Mouse (Mus musculus) heart, embryonic 16.5 days (tissue): ENCODE measurements at regions not wholly inside any gene's neighbourhood (a gene's known extent, or its start where the extent isn't known, plus 50 kb on each side); places are given as distances from the start of the nearest gene placed in this dataset.

Experiments used
- ATAC-seq: fragments of 200-750 bp; cut with Nextera tagmentation; replicated peaks from 2 replicates; pipeline ENCODE4 v1.8.0; 2017; ENCODE audit warnings: moderate number of reproducible peaks; ENCODE audit not compliant: insufficient read depth, low FRiP score; ENCODE audit errors: extremely low read depth
- H3K27ac ChIP-seq: fragments of 300-500 bp; sonication (generic); 2 replicates; pipeline ENCODE4 v1.5.1; 2014; ENCODE audit warnings: mild to moderate bottlenecking, low read length, control low read depth, moderate library complexity
- H3K27me3 ChIP-seq: fragments of 300-500 bp; sonication (generic); 2 replicates; pipeline ENCODE4 v1.6.1; 2014; ENCODE audit warnings: low read length, mixed read lengths; ENCODE audit not compliant: control insufficient read depth, insufficient read depth
- H3K36me3 ChIP-seq: fragments of 300-500 bp; sonication (generic); 2 replicates; pipeline ENCODE4 v1.6.1; 2014; ENCODE audit not compliant: control insufficient read depth, insufficient read depth
- H3K4me1 ChIP-seq: fragments of 300-500 bp; sonication (generic); 2 replicates; pipeline ENCODE4 v1.6.1; 2014; ENCODE audit warnings: low read length, mixed read lengths; ENCODE audit not compliant: control insufficient read depth, insufficient read depth
- H3K4me2 ChIP-seq: fragments of 300-500 bp; sonication (generic); 2 replicates; pipeline ENCODE4 v1.6.1; 2014; ENCODE audit warnings: low read depth, mild to moderate bottlenecking, control low read depth, low read length
- H3K4me3 ChIP-seq: fragments of 300-500 bp; sonication (generic); 2 replicates; pipeline ENCODE4 v1.5.1; 2014; ENCODE audit warnings: mild to moderate bottlenecking, control low read depth, low read length
- H3K9ac ChIP-seq: fragments of 300-500 bp; sonication (generic); 2 replicates; pipeline ENCODE4 v1.6.1; 2014; ENCODE audit warnings: low read length, control low read depth
- H3K9me3 ChIP-seq: fragments of 300-500 bp; sonication (generic); replicated peaks from 2 replicates; pipeline ENCODE4 v1.6.1; 2016; ENCODE audit warnings: low read length; ENCODE audit not compliant: control insufficient read depth
- WGBS: fragments of 180-500 bp; shearing (Covaris S2); extraction: QIAGEN DNeasy Blood & Tissue Kit; methylation state at CpG from one replicate; pipeline ENCODE4 v1.1.7; 2014; 5-methylcytosine and 5-hydroxymethylcytosine counted together

DNA sequence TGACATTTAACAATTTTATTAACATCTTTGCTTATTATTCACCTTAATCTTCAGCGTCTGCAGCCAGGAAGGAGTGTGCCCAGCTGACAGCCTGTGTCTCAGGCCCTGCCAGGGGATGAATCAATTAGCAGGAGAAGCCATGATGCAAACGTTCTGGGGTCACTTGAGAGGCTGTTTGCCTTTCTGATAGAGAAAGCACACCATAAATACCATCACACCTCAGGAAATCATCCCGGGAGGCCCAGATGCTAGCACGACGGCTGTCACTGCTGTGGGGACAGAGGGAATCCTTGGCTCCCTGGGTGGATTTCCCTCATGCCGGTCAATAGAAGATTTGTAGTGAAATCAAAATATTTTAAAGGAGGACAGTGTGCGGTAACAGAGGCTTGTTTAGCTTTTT is 343.7 kb upstream of the Hnrnpa3 start:
- Histone ChIP-seq H3K4me1 (no peaks in the 10 kb centered on the region), H3K4me2 (no peak overlapping the region), H3K27ac (no peak overlapping the region), H3K27me3 (peaks cover 7% of the 10 kb centered on the region; the same call in 1 of the 2 replicates), H3K36me3 (no peaks in the 10 kb centered on the region), H3K9me3 (no peaks in the 10 kb centered on the region), H3K9ac (no peak overlapping the region), H3K4me3 (no peak overlapping the region)
- ATAC-seq = no peak
- WGBS = 39% methylated on average over 7 of the region's 7 CpGs

DNA sequence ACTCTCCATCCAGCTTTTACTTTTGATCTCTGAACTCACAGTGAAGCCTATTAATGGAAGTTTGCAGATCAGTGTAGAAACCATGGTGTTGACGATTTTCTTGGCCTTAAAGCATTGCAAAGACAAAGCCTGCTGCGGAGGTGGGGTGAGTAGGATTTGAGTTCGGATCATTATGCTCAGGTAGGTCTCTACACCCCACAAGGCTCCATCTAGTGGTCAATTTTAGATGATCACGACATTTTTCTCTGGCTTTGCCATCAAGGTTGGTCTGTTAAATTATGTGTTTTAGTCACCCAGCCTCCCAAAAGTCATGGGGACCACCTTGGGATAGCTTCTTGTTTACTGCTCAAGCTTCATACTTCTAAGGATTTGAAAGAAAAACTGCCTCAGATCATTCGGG is 340.9 kb upstream of the Hnrnpa3 start:
- Histone ChIP-seq H3K4me1 (no peaks in the 10 kb centered on the region), H3K9me3 (no peaks in the 10 kb centered on the region), H3K9ac (no peak overlapping the region), H3K27ac (no peak overlapping the region), H3K27me3 (peaks cover 4% of the 10 kb centered on the region; the same call in 1 of the 2 replicates), H3K4me2 (no peak overlapping the region), H3K4me3 (no peak overlapping the region), H3K36me3 (no peaks in the 10 kb centered on the region)
- no peak for ATAC-seq
- 53% methylated on average over 5 of the region's 5 CpGs for WGBS

DNA sequence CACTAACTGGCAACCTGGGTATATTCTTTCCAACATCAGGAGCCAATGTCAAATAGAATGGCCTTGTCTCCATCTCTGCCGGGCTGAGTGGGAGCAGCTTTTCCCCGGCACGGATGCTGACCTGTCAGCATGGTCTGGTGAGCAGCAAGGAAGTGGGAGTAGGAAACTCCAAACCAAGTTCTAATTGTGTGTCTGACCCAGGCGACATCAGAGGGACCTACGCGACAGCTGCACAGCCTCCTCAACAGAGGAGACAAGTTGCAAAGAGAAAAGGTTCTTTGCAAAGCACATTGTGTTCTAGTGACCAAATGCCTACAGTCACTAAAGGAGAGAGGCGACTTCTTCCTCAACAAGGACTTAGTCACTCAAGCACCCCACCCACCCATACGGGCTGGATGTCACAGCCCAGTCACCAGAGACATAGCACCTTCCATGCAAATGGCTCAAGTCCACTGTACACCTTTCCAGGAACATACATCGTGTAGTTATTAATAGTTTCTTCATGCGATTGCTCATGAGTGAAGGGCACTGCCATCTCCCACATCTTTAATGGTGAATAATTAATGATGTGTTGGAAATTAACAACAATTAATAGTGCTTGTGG is 334.8 kb upstream of the Hnrnpa3 start:
- Histone ChIP-seq H3K36me3 (no peaks in the 10 kb centered on the region), H3K4me3 (no peak overlapping the region), H3K9ac (no peak overlapping the region), H3K4me1 (no peaks in the 10 kb centered on the region), H3K4me2 (no peak overlapping the region), H3K9me3 (peaks cover 4% of the 10 kb centered on the region; the same call in 1 of the 2 replicates), H3K27ac (no peak overlapping the region), H3K27me3 (no peaks in the 10 kb centered on the region)
- 60% methylated on average over 10 of the region's 10 CpGs for WGBS
- no peak for ATAC-seq

DNA sequence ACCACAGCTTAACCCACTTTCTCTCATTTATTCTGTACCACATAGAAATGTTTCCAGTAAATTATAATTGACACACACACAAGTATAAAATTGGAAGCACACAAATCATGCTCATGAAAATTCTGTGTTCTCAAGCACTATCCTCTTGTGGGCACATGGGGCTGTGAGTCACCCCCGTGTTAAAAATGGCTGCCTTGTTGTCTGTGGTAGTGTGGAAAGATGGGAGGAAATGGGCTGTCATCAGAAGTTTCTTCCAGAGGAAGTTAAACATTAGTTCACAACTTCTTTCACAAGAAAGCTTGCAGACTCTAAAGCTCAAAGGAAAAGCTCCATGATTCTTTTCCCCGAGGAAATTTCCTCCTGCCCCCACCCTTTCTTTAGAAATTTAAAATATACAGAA is 329.5 kb upstream of the Hnrnpa3 start:
- no peak overlapping the region for H3K9ac ChIP-seq
- peaks cover 4% of the 10 kb centered on the region; the same call in 1 of the 2 replicates for H3K9me3 ChIP-seq
- no peak overlapping the region for H3K4me2 ChIP-seq
- H3K4me1 ChIP-seq = no peaks in the 10 kb centered on the region
- no peaks in the 10 kb centered on the region for H3K36me3 ChIP-seq
- H3K27me3 ChIP-seq = no peaks in the 10 kb centered on the region
- WGBS = 40% methylated on average over 2 of the region's 2 CpGs
- ATAC-seq = no peak
- no peak overlapping the region for H3K4me3 ChIP-seq
- no peak overlapping the region for H3K27ac ChIP-seq

DNA sequence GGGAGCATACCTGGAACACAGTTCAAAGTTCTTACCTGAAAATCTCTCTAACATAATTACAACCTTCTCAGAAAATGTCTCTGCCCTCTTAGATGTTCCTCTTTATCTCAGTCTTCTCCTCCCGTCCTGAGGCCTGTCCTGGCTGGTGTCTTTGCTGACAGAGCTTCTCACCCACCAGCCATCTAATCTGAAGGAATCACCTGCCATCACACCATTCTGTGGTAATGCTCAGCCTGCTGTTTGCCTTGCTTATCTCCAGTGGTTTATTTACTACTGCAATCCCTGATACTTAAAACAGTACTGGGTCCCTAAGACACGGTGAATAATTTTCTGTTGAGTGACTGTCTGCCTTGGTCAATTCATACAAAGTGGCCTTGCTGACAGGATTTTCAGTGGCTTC is 317.8 kb upstream of the Hnrnpa3 start:
- no peak for ATAC-seq
- Histone ChIP-seq H3K4me2 (no peak overlapping the region), H3K4me3 (no peak overlapping the region), H3K9ac (no peak overlapping the region), H3K36me3 (no peaks in the 10 kb centered on the region), H3K27ac (no peak overlapping the region), H3K27me3 (no peaks in the 10 kb centered on the region), H3K4me1 (no peaks in the 10 kb centered on the region), H3K9me3 (no peaks in the 10 kb centered on the region)
- WGBS = 23% methylated on average over 2 of the region's 2 CpGs

DNA sequence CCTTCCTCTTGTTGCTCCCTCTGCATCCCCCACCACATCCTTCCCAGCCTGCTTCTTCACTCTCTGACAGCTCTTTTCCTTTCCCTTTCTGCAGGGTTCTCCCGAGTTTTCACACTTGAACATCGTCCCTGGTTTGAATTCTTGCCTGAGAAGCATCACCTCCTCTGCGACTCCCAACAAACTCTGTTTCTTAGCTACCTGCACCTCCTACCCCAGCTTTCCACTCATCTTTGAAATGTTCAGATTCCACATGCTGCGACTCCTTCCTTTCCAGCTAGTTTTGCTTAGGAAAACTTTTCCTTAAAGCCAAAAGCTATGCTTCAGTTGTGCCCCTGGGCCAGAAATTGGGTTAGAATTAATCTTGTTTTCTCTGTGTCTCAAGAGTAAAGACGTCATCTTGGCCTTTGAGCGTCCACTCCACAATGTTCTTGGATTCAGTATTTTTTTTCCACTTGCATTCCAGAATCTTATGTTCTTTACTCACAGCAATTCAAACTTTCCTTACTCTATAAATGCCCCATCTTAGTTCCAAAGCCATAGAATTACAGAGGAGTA is 317.3 kb upstream of the Hnrnpa3 start:
- no peak for ATAC-seq
- no peaks in the 10 kb centered on the region for H3K27me3 ChIP-seq
- H3K9me3 ChIP-seq = no peaks in the 10 kb centered on the region
- H3K4me3 ChIP-seq = no peak overlapping the region
- no peak overlapping the region for H3K4me2 ChIP-seq
- WGBS = 52% methylated on average over 6 of the region's 6 CpGs
- H3K27ac ChIP-seq = no peak overlapping the region
- H3K9ac ChIP-seq = no peak overlapping the region
- H3K36me3 ChIP-seq = no peaks in the 10 kb centered on the region
- H3K4me1 ChIP-seq = no peaks in the 10 kb centered on the region

DNA sequence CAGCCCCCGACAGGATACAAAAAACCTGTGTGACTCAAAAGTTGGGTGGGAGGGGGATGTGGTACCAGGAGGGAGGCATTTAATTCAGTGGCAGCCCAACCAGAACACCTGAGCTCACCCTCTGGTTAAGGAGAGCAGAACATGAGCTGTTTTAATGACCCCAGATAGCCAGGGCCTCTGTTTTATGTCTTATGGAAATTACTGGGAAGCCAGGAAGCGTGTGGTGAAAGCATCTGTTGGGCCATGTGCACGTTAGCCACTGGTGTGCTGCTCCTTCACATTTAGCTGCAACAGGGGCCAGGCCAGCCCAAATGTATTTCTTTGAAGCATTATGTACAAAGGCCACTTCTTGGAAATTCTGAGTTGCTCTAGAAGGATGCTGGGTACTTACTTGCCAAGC is 308.2 kb upstream of the Hnrnpa3 start:
- no peaks in the 10 kb centered on the region for H3K4me1 ChIP-seq
- no peaks in the 10 kb centered on the region for H3K9me3 ChIP-seq
- no peak overlapping the region for H3K4me2 ChIP-seq
- no peaks in the 10 kb centered on the region for H3K27me3 ChIP-seq
- no peak overlapping the region for H3K9ac ChIP-seq
- H3K36me3 ChIP-seq = no peaks in the 10 kb centered on the region
- no peak overlapping the region for H3K27ac ChIP-seq
- WGBS = 67% methylated on average over 3 of the region's 3 CpGs
- no peak overlapping the region for H3K4me3 ChIP-seq
- ATAC-seq = no peak

DNA sequence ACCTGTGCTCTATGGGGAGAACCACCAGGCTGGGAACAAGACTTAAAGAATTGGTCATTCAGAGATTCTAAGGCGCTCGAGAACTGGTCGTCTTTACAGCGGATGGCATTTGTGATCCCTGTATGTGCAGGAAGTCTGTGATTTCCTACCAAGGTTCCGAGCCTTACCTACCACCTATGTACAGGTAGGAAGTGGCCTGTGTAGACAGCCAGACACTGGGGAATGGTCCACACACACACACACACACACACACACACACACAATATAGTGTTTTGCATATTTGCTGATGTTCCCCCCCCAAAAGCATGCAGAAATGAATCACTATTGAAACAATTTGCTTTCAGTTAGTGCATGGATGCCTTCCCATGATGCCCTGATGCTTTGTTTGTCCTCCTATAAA is 307.1 kb upstream of the Hnrnpa3 start:
- H3K27me3 ChIP-seq = no peaks in the 10 kb centered on the region
- H3K9ac ChIP-seq = no peak overlapping the region
- no peak overlapping the region for H3K4me2 ChIP-seq
- no peak for ATAC-seq
- H3K36me3 ChIP-seq = no peaks in the 10 kb centered on the region
- 88% methylated on average over 5 of the region's 5 CpGs for whole genome bisulfite sequencing
- H3K27ac ChIP-seq = no peak overlapping the region
- H3K9me3 ChIP-seq = no peaks in the 10 kb centered on the region
- no peaks in the 10 kb centered on the region for H3K4me1 ChIP-seq
- H3K4me3 ChIP-seq = no peak overlapping the region

DNA sequence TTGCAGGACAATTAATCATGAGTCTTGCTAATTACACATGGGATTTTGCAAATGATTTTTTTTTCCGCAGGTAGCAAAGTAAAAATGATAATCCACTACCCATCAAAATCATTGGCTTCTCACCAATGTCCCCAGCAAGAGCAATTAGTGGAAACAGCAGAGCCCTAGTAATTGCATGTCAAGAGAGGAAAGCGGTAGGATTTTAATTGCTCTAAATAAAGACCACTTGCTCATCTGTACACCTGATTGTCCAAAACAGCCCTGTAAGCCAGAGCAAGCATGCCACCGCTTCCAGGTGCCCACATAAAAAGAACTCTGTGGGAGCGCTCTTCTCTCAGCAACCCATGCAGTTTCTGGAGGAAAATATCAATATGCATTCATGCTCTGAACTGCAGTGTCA is 306.5 kb upstream of the Hnrnpa3 start:
- Histone ChIP-seq H3K9ac (no peak overlapping the region), H3K9me3 (no peaks in the 10 kb centered on the region), H3K27ac (no peak overlapping the region), H3K36me3 (no peaks in the 10 kb centered on the region), H3K4me1 (no peaks in the 10 kb centered on the region), H3K4me2 (no peak overlapping the region), H3K4me3 (no peak overlapping the region), H3K27me3 (no peaks in the 10 kb centered on the region)
- no peak for ATAC-seq
- 92% methylated on average over 4 of the region's 4 CpGs for WGBS
